Mouse (Mus musculus) thymus, adult 2 months (tissue): ENCODE results near the gene Mfsd2b. TPM values are rescaled to one million over a fixed set of nuclear protein-coding genes. Genes with fewer than 3 reads are reported as not detected.

Source experiments
- DNase-seq: peaks from one replicate; pipeline ENCODE4 v3.0.0; 2021
- H3K27ac ChIP-seq: fragments of 200-500 bp; 2 replicates; pipeline ENCODE4 v1.5.1; 2012; ENCODE audit warnings: low read length, control low read depth; ENCODE audit not compliant: control insufficient read depth, insufficient read depth
- H3K27me3 ChIP-seq: fragments of 200-500 bp; 2 replicates; pipeline ENCODE4 v1.6.1; 2012; ENCODE audit warnings: mild to moderate bottlenecking, low read length, moderate library complexity, mixed read lengths; ENCODE audit not compliant: control insufficient read depth, insufficient read depth
- H3K36me3 ChIP-seq: fragments of 200-500 bp; 2 replicates; pipeline ENCODE4 v1.6.1; 2012; ENCODE audit warnings: mild to moderate bottlenecking, low read length, moderate library complexity; ENCODE audit not compliant: control insufficient read depth, insufficient read depth
- H3K4me1 ChIP-seq: fragments of 200-500 bp; replicated peaks from 2 replicates; pipeline ENCODE4 v1.6.1; 2012; ENCODE audit warnings: low read length; ENCODE audit not compliant: control insufficient read depth, insufficient read depth
- H3K4me3 ChIP-seq: fragments of 200-500 bp; 2 replicates; pipeline ENCODE4 v1.5.1; 2012; ENCODE audit warnings: mild to moderate bottlenecking, low read length, control low read depth, moderate library complexity; ENCODE audit not compliant: control insufficient read depth, insufficient read depth
- CTCF ChIP-seq: fragments of 200-500 bp; IDR thresholded peaks from 2 replicates; pipeline ENCODE4 v1.5.1; 2012; ENCODE audit warnings: mild to moderate bottlenecking, control low read depth, low read length, moderate library complexity, borderline replicate concordance; ENCODE audit not compliant: control insufficient read depth, poor library complexity, insufficient read depth; ENCODE audit errors: extremely low read depth
- POLR2A ChIP-seq: fragments of 200-500 bp; IDR thresholded peaks from 2 replicates; pipeline ENCODE4 v1.6.1; 2012; ENCODE audit warnings: mild to moderate bottlenecking, low read length, control low read depth, moderate library complexity; ENCODE audit not compliant: control insufficient read depth, poor library complexity, insufficient read depth; ENCODE audit errors: extremely low read depth
- WGBS: fragments of 180-500 bp; shearing (Covaris S2); methylation state at CpG from one replicate; pipeline ENCODE4 v1.1.7; 2018; 5-methylcytosine and 5-hydroxymethylcytosine counted together
- polyA plus RNA-seq: library from polyadenylated mRNA; depleted of rRNA; stranded (reverse); fragments of >200 nt; gene quantifications from 2 replicates; pipeline ENCODE4 v1.2.3, GENCODE M21; 2012

Mfsd2b gene
- polyA plus RNA-seq, 1 experiment, result 2.7 TPM

GRCm38 (mm10) chr12:4842890-4843597, 31.1 kb downstream of the Mfsd2b start, which contains the start of gene Wdcp:
Gene Wdcp (plus strand): TSS chr12:4843303.
- no peaks in the 10 kb centered on the region for H3K36me3 ChIP-seq
- H3K27me3 ChIP-seq, result peaks cover 12% of the 10 kb centered on the region; the same call in 1 of the 2 replicates
- H3K4me3 ChIP-seq, result peak within 1 kb of the TSS; percentile 70
- 2% methylated on average over 30 of the region's 30 CpGs for WGBS
- H3K27ac ChIP-seq, result no peak within 1 kb of the TSS
- TF ChIP-seq POLR2A (no peak), CTCF (0 out of 2 replicates have a peak, but pooled peaks have one; percentile 47)
- DNase-seq, result peak; percentile 86
- peaks cover 6% of the 10 kb centered on the region for H3K4me1 ChIP-seq

DNA sequence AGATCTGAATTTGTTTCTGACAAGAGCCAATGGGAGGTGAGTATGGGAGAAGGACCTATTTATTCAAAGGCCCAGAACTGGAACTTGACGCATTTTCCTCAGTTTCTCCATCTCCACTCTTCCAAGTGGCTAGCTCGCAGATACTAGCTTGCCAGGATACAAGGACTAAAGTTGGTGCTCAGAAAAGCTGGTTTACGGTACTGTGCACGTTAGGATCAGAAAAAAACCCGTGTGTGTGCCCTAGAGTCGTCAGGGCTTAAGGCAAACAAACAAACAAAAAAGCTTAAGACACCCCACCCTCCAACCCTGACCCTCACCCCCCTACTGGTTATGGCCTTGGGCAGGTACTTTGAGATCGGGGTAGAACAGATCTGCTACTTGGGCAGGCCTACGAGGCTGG, 31.7 kb downstream of the Mfsd2b start:
- H3K4me1 ChIP-seq, result peaks cover 6% of the 10 kb centered on the region
- H3K27me3 ChIP-seq, result peaks cover 12% of the 10 kb centered on the region; the same call in 1 of the 2 replicates
- 92% methylated on average over 8 of the region's 8 CpGs for WGBS
- TF ChIP-seq POLR2A (no peak), CTCF (no peak)
- no peak overlapping the region for H3K4me3 ChIP-seq
- no peaks in the 10 kb centered on the region for H3K36me3 ChIP-seq
- no peak for DNase-seq
- no peak overlapping the region for H3K27ac ChIP-seq

DNA sequence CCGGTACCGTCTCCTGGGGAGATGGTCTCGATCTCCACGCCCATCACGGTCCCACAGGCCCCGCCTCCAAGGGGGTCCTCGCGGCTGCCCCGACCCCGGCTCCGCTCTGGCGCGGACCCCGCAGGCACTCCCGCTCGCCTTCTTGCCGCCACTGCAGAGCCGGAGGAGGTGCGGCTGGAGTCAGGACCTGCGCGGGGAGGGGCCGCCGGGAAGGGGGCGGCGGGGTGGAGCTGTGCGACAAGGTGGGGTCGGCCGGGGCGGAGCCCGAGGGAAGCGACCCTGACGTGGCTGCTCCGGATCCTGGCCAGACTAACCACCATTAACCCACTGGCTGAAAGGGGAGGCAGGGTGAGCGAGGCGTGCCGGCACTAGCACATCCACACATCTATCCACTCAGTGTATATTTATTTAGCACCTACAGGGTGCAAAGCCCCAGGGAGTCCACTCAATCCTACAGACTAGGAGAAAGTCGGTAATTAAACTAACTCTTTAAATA, 32.7 kb downstream of the Mfsd2b start, which contains the start of gene Fkbp1b:
Gene Fkbp1b, minus strand, starts transcription at position 200 of the 496 bp plus-strand sequence.
- DNase-seq, result peak; percentile 56
- Histone ChIP-seq H3K4me3 (peak within 1 kb of the TSS; percentile 58), H3K36me3 (no peaks in the 10 kb centered on the region), H3K27me3 (peaks cover 12% of the 10 kb centered on the region; the same call in 1 of the 2 replicates), H3K4me1 (peaks cover 6% of the 10 kb centered on the region), H3K27ac (no peak within 1 kb of the TSS)
- no peak for TF ChIP-seq CTCF
- TF ChIP-seq POLR2A, result no peak
- WGBS, result under 1% methylated on average over 37 of the region's 37 CpGs

GRCm38 (mm10) chr12:4840741-4841140, 33.4 kb downstream of the Mfsd2b start:
- H3K4me3 ChIP-seq, result peak overlapping the region; percentile 58
- 13% methylated on average over 11 of the region's 11 CpGs for WGBS
- TF ChIP-seq POLR2A, result no peak
- TF ChIP-seq CTCF, result no peak
- H3K27me3 ChIP-seq, result peaks cover 12% of the 10 kb centered on the region; the same call in 1 of the 2 replicates
- no peak for DNase-seq
- H3K4me1 ChIP-seq, result peaks cover 6% of the 10 kb centered on the region
- H3K36me3 ChIP-seq, result no peaks in the 10 kb centered on the region
- no peak overlapping the region for H3K27ac ChIP-seq

DNA sequence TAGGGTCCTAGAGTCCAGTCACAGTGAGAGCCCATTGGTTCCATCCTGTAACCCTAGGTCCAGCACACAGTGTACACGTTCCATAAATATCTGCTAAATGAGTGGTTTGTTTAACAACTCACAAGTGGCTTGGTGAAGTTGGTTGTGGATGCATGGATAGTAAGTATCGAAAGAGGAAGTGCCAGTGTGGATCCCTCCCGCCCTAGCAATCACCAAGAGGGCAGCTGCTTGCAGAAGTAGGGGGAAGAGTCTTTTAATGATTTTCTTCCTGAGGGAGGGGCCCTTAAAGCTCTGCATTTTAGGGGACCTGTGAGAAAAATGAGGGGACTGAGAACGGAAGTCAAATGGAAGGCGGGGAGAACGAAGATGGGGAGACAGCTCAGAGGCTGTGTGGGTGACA, 34.1 kb downstream of the Mfsd2b start:
- Histone ChIP-seq H3K27me3 (peaks cover 12% of the 10 kb centered on the region; the same call in 1 of the 2 replicates), H3K36me3 (no peaks in the 10 kb centered on the region), H3K4me1 (peaks cover 6% of the 10 kb centered on the region), H3K27ac (no peak overlapping the region), H3K4me3 (no peak overlapping the region)
- 25% methylated on average over 6 of the region's 6 CpGs for WGBS
- TF ChIP-seq POLR2A (no peak), CTCF (no peak)
- DNase-seq, result no peak

DNA sequence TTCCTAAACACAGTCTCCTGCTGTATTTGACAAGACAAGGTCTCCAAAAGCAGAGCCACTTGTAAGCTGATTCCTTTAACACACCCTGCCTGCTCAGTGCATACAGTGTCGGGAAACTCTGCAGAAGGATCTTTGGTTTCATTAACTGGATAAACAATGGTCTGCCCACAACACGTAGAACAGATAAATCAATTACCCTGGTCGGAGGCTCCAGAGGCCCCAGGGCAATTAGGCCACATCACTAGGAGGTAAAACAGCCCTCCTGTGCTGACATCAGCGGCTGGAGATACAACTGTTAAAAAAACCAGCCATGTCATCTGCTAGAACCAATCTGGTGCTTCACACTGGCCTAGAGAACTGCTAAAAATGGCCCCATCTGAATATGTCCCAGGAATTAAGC, 37.2 kb downstream of the Mfsd2b start:
- Histone ChIP-seq H3K4me3 (no peak overlapping the region), H3K36me3 (no peaks in the 10 kb centered on the region), H3K27ac (no peak overlapping the region), H3K27me3 (peaks cover 12% of the 10 kb centered on the region; the same call in 1 of the 2 replicates), H3K4me1 (peaks cover 6% of the 10 kb centered on the region)
- TF ChIP-seq CTCF (no peak), POLR2A (no peak)
- WGBS, result 88% methylated on average over 4 of the region's 4 CpGs
- DNase-seq, result no peak

- Histone ChIP-seq H3K27me3 (no peaks in the 10 kb centered on the region), H3K27ac (no peak overlapping the region), H3K36me3 (peaks cover 36% of the 10 kb centered on the region), H3K4me3 (no peak overlapping the region), H3K4me1 (no peaks in the 10 kb centered on the region)
- TF ChIP-seq POLR2A (no peak), CTCF (no peak)
- no peak for DNase-seq
- WGBS, result 92% methylated on average over 3 of the region's 3 CpGs
Measured at GRCm38 (mm10) chr12:4827256-4827655, 46.9 kb downstream of the Mfsd2b start.
